Mouse (Mus musculus): ENCODE data around the gene Hpse2.
A peak's percentile ranks its signal among the peaks of the same experiment; 100 is the strongest.

Hpse2 gene

GRCm38 (mm10) chr19:43174812-43175211 lies 213.3 kb downstream of the Hpse2 start:
- DNase-seq (ENCODE audit: low read depth, low spot score) = no peak

DNA sequence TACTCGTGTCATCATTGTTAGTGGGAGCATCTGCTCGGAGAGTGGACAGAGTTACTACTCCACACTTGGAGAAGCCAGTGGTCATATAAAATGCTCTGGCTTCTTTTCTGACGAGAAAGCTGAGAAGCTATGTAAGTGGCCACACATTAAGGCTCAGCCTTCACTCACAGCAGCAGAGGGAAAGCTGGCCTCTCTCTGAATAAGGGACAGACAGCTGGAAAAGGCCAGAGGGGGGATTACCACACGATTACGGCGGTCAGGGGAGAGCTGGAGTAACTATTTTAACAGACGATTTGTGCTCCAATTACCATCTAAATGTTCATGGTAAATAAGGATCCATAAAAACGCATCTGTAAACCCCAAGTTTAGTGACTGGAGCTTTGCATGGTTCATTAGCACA lies 232.1 kb downstream of the Hpse2 start:
- peak; percentile 21 for DNase-seq (ENCODE audit: low read depth, low spot score)

DNA sequence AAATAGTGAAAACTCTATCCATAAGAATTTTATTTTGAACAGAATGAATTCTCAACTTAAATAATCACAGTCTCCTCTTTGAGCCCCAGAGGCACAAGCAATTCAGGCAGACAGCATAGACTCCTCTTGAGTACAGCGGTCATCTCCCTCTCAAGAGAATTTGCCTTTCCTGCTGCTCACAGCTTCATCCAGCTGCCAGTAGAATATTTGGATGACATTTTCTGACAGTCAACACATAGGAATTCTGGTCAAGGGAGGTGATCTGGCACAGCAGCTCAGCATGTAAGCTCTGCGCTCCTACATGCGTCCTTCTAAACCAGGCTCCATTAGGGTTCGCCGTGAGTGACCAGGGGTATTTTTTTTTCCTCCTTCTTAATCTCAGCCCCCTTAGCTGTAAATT lies 232.6 kb downstream of the Hpse2 start:
- no peak for DNase-seq (ENCODE audit: low read depth, low spot score)

DNA sequence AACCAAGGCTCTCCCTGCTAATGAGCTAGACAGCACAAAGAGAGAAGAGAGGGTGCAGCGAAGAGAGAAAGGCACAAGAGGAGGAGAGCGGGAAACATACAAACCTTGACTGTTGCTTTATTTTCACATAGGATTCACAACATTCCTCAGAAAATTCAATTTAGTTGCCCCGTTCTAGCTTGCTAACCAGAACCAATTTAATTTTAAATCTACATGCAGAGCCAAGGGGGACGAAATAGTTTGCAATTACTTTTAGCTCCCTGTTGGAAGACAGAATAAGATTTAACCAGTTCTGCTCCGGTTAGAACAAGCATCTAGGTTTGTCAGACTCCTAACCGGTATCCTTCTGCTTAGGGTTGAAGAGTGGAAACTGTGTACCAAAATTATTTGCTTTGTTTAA lies 240.3 kb downstream of the Hpse2 start:
- DNase-seq (ENCODE audit: low read depth, low spot score) = no peak

DNA sequence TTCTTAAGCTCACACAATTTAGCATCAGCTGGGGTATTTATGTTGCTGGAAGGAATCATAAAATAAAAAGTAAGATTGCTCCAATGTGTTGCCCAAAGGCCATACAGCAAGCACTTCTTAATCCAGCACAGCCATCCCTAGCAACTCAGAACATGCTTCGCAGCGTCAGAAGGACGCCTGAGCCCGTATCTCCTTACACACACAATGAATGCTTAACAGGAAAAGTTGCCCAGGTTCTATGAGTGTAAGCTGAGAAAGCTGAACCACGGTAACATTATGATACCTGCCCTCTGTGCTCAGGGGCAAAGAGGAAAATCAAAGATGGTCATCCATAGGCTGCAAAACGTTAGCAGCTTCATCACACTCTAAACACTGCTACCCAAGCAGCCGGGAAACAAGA lies 241.3 kb downstream of the Hpse2 start:
- DNase-seq (ENCODE audit: low read depth, low spot score) = peak; percentile 9

DNA sequence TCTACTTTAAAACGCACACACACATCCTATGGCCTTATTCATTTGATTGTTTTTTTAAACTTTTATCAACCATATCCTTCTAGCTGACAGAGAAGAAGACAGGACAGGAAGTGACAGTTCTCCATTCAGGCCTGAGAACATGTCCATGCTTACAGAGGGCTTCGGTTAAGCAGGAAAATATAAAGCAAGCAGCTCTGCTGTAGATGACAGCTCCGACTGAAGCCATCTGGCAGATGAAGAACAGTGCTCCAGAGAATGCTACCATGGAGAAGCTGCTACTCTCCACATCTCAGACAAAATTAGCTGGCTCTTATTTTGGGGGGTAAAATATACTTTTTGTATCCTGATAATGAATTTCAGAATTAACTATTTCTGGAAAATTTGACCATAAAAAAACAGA lies 246.5 kb downstream of the Hpse2 start:
- DNase-seq (ENCODE audit: low read depth, low spot score) = no peak

DNA sequence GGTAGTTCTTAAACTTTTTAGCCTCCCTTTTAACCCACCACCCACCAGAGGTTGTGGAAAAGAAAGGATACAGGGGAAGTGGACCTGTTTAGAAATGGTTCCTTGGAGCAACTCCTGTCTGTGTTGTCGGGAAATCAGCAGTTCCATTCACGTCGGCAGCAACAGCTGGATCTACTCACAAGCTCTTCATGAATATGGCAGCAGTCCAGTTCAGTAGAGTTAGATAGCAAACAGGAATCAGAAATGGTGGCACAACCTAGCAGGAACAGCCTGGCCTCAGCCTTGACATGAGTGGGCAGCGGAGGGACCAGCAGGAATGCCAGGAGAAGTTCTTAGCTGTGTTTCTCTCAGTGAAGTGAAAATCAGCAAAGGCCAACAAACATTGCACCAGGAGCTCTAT lies 278.4 kb downstream of the Hpse2 start:
- no peak for DNase-seq (ENCODE audit: low read depth, low spot score)

DNA sequence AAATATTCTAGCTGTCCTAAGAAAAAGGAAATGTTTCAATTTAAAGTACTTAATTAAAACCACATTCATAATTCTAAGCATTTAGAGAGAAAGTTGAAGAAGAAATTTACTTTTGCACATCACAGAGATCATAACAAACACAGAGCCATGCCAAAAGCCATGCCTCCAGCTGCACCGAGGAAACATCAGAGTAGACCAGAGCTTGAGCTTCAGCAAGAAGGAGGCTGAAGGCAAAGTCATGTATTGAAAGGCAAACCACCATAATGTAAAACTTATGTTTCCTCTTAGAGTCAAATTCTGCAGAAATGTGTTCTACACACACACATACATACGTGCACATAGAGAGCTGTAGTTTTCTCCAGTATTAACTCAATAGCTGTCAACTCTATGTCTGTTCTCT lies 291.2 kb downstream of the Hpse2 start:
- DNase-seq (ENCODE audit: low read depth, low spot score) = no peak

- no peak for DNase-seq (ENCODE audit: low read depth, low spot score)
Observed at GRCm38 (mm10) chr19:43087216-43087615, 300.9 kb downstream of the Hpse2 start.

DNA sequence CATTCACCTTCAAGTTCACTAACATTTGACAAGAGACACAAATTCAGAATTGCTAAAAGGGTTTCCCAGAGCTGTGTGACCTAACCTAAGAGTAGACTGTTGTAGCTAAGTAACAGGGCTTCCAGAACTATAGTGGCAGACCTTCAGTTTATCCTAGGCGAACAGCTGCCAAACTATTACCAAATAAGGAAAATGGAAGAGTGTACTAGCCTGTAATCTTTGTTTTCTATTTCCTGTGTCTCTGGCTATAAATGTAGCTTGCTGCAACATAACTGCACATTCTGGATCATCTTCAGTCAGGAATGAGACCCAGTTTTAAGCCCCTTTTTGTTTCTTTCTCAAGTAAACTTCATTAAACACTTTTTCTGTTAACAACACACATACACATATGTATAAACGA lies 324.0 kb downstream of the Hpse2 start:
- no peak for DNase-seq (ENCODE audit: low read depth, low spot score)

DNA sequence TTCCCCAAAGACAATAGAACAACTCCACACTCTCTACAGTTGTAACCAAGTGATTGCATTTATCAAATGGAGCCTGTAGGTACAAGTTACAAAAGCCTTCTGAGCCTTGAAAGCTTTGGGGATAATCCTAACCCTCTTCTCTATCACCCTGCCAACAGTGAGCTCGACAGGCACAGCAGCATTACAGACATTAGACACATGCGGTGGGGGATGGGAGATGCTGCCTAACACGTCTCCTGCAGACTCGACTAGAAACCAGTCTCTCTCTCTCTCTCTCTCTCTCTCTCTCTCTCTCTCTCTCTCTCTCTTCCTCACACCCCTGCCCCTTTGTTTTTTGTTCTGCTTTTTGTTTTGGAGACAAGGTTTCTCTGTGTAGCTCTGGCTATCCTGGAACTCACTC lies 343.6 kb downstream of the Hpse2 start:
- DNase-seq (ENCODE audit: low read depth, low spot score) = no peak

GRCm38 (mm10) chr19:43042721-43043120 lies 345.4 kb downstream of the Hpse2 start:
- DNase-seq (ENCODE audit: low read depth, low spot score) = no peak

DNA sequence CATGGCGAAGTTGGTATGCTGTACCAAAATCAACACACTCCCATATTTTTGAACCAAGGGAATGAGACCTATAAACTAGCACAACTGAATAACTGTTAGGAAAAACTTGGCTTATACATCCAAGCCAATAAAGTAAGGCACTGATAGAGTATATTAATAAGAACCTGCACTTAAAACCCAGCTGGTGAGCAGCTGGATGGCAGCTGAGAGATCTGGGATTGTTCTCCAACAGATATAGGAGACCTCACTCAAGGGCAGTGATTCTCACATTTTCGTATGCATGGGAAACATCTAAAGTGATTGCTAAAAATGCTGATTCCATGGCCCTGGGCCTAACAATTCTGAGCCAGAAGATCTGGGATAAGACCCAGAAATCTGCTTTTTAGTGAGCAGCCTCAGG lies 345.9 kb downstream of the Hpse2 start:
- DNase-seq (ENCODE audit: low read depth, low spot score) = no peak

GRCm38 (mm10) chr19:43036381-43036780 lies 351.8 kb downstream of the Hpse2 start:
- DNase-seq (ENCODE audit: low read depth, low spot score) = no peak

DNA sequence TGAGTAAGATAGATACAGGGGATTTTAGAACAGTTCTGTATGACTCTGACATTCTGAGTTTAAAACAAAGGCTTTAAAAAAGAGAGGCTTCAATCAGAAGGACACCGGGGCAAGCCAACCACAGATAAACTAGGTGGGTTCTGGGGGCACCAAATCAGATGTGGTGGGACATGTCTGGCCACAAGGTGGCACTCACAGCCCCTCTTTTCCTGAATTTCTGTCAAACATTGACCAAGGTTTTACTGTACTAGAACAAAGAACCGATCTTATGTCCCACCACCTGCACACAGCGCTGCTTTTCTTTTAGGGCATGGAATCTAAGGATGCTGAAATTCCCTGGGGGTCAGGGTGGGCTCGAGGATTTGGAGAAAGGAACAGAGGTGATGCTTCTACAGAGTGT lies 360.9 kb downstream of the Hpse2 start:
- DNase-seq (ENCODE audit: low read depth, low spot score) = peak; percentile 63

- DNase-seq (ENCODE audit: low read depth, low spot score) = no peak
Observed at GRCm38 (mm10) chr19:43022611-43023173, 365.5 kb downstream of the Hpse2 start.

DNA sequence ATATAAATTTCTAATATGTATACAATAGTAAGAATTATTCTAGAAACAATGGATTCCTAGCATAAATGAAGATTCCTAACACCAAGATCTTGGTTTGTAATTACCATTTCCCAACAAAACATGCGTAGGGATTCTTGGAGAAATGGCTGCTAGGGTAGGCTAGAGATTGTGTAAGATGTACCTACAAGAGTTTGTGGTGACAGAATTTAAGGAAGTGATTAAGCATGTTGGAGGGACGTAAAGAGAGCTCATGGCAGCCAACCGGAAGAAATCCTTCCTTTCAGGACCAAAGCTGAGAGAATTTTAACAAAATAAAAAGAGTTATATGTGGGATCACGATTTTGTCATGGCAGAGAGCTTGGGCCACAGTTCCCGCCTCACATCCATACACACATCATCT lies 369.4 kb downstream of the Hpse2 start:
- no peak for DNase-seq (ENCODE audit: low read depth, low spot score)

DNA sequence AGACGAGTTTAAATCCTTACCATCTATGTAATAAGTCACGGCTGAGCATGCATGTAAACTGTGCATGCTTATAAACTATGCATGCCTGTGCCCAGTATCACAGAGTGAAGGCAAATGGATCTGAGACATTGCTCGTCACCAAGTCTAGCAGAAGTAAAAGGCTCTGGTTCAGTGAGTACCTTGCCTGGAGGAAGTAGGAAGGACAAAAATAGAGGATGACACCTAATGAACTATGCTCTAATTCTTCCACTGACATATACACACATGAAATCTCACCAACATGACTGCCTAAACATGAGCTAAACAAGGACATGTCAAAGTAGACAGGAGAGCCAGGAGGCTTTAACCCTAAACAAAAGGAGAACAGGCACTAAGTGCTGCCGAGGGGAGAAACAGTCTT lies 391.7 kb downstream of the Hpse2 start:
- no peak for DNase-seq (ENCODE audit: low read depth, low spot score)

- DNase-seq (ENCODE audit: low read depth, low spot score) = no peak
Observed at GRCm38 (mm10) chr19:42988833-42989232, 399.3 kb downstream of the Hpse2 start.

- no peak for DNase-seq (ENCODE audit: low read depth, low spot score)
Observed at GRCm38 (mm10) chr19:42986315-42986701, 401.8 kb downstream of the Hpse2 start.

- no peak for DNase-seq (ENCODE audit: low read depth, low spot score)
Observed at GRCm38 (mm10) chr19:42985372-42986314, 402.5 kb downstream of the Hpse2 start.

DNA sequence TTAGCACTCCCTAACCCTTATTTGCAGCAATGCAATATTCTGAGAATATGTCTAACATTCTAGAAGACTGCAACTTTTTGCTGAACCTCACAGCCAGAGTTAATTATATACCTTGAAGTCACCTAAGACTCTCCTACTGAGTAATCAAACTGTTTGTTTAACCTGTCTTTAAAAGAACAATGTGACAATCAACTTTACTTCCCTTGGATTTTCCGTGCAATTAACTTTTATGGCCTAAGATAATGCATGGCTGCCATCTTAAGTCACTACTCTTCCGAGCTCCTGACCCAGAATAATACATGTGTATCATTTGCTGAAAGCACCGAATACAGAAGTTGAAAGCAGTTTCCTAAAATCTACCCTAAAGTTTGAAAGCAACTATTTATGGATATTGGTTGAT lies 407.6 kb downstream of the Hpse2 start:
- no peak for DNase-seq (ENCODE audit: low read depth, low spot score)

DNA sequence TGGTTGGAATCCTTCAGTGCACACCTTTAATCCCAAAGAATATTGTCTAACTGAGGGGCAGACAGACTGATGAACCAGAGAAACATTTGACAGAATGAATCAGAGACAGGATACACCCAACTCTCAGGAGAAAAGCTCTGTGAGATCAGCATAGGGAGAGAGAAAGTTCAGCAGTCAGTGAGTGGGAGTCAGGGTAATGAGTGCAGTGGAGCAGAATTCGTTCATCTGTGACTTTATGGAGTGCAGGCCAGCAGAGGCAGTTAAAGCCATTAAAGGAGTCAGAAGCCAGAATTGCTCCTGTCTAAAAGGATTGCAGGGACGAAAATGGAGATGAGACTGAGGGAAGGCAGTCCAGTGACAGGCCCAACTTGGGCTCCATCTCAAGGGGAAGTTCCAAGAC lies 410.2 kb downstream of the Hpse2 start:
- no peak for DNase-seq (ENCODE audit: low read depth, low spot score)

Measured in forelimb bud, embryonic 11.5 days (tissue).